Mouse (Mus musculus): Measurements from ENCODE around the gene Gm19410. TPM values are rescaled to one million over a fixed set of nuclear protein-coding genes. Genes with fewer than 3 reads are reported as not detected.

The Gm19410 gene
- 0.01 and 0.02 TPM in 2 replicates for polyA plus RNA-seq (2012; rRNA removed)
- polyA plus RNA-seq (2014; fragmentation: Nextera tagmentation; extraction: Ambion mirVana), result 0.13 TPM in 1 of 2 replicates, not detected in the other

GRCm38 (mm10) chr8:35765499-35766193, at the start of gene Gm19410:
Gene Gm19410, plus strand, starts transcription at chr8:35765790.
- DNase-seq (ENCODE audit: low read depth in 3 of 3, low spot score in 3 of 3) (no peak), ATAC-seq (ENCODE audit: insufficient read depth) (no peak)
- 2% methylated on average over 35 of the region's 35 CpGs for WGBS (ENCODE audit: insufficient replicate concordance)
- Histone ChIP-seq H3K9me3 (ENCODE audit: control insufficient read depth, low read length) (no peaks in the 10 kb centered on the region), H3K27ac (no peak within 1 kb of the TSS), H3K36me3 (replicated peaks; ENCODE audit: control insufficient read depth, insufficient read depth, low read depth) (no peaks in the 10 kb centered on the region), H3K4me1 (replicated peaks; ENCODE audit: control insufficient read depth in 2 of 2, insufficient read depth in 2 of 2, low read length in 1 of 2) (no peaks in the 10 kb centered on the region), H3K4me3 (ENCODE audit: insufficient read depth in 1 of 2, low read depth in 2 of 2, low read length in 2 of 2) (no peak within 1 kb of the TSS), H3K27me3 (ENCODE audit: control insufficient read depth, insufficient read depth, low read length) (peaks cover 12% of the 10 kb centered on the region), H3K4me2 (ENCODE audit: low read depth) (peak within 1 kb of the TSS; percentile 1; the same call in 1 of the 2 replicates), H3K9ac (replicated peaks) (no peak within 1 kb of the TSS)
- TF ChIP-seq CTCF (IDR thresholded peaks at IDR 0.05; ENCODE audit: low read depth) (no peak), EP300 (IDR thresholded peaks at IDR 0.05; ENCODE audit: low read depth) (no peak)

- no peak overlapping the region for H3K4me2 ChIP-seq (ENCODE audit: low read depth)
- H3K27me3 ChIP-seq (ENCODE audit: control insufficient read depth, insufficient read depth, low read length), result no peaks in the 10 kb centered on the region
- DNase-seq (ENCODE audit: low read depth in 3 of 3, low spot score in 3 of 3) (no peak), ATAC-seq (ENCODE audit: insufficient read depth) (no peak)
- H3K4me1 ChIP-seq (replicated peaks; ENCODE audit: control insufficient read depth in 2 of 2, insufficient read depth in 2 of 2, low read length in 1 of 2), result no peaks in the 10 kb centered on the region
- no peaks in the 10 kb centered on the region for H3K9me3 ChIP-seq (ENCODE audit: control insufficient read depth, low read length)
- H3K27ac ChIP-seq, result no peak overlapping the region
- H3K4me3 ChIP-seq (ENCODE audit: insufficient read depth in 1 of 2, low read depth in 2 of 2, low read length in 2 of 2), result no peak overlapping the region
- H3K9ac ChIP-seq (replicated peaks), result no peak overlapping the region
- TF ChIP-seq EP300 (IDR thresholded peaks at IDR 0.05; ENCODE audit: low read depth) (no peak), CTCF (IDR thresholded peaks at IDR 0.05; ENCODE audit: low read depth) (no peak)
- H3K36me3 ChIP-seq (replicated peaks; ENCODE audit: control insufficient read depth, insufficient read depth, low read depth), result no peaks in the 10 kb centered on the region
- 31% methylated on average over 3 of the region's 3 CpGs for WGBS (ENCODE audit: insufficient replicate concordance)
Measured at GRCm38 (mm10) chr8:35730776-35731175, 34.8 kb upstream of the Gm19410 start.

- no peaks in the 10 kb centered on the region for H3K4me1 ChIP-seq (replicated peaks; ENCODE audit: control insufficient read depth in 2 of 2, insufficient read depth in 2 of 2, low read length in 1 of 2)
- no peaks in the 10 kb centered on the region for H3K36me3 ChIP-seq (replicated peaks; ENCODE audit: control insufficient read depth, insufficient read depth, low read depth)
- ATAC-seq (ENCODE audit: insufficient read depth) (no peak), DNase-seq (ENCODE audit: low read depth in 3 of 3, low spot score in 3 of 3) (no peak)
- no peak overlapping the region for H3K9ac ChIP-seq (replicated peaks)
- H3K4me3 ChIP-seq (ENCODE audit: insufficient read depth in 1 of 2, low read depth in 2 of 2, low read length in 2 of 2), result no peak overlapping the region
- 46% methylated on average over 3 of the region's 3 CpGs for WGBS (ENCODE audit: insufficient replicate concordance)
- H3K27ac ChIP-seq, result no peak overlapping the region
- no peaks in the 10 kb centered on the region for H3K9me3 ChIP-seq (ENCODE audit: control insufficient read depth, low read length)
- no peaks in the 10 kb centered on the region for H3K27me3 ChIP-seq (ENCODE audit: control insufficient read depth, insufficient read depth, low read length)
- TF ChIP-seq CTCF (IDR thresholded peaks at IDR 0.05; ENCODE audit: low read depth), result no peak
- TF ChIP-seq EP300 (IDR thresholded peaks at IDR 0.05; ENCODE audit: low read depth), result no peak
- H3K4me2 ChIP-seq (ENCODE audit: low read depth), result no peak overlapping the region
Measured at GRCm38 (mm10) chr8:35735438-35735837, 30.2 kb upstream of the Gm19410 start.

GRCm38 (mm10) chr8:35756202-35756601, 9.4 kb upstream of the Gm19410 start:
- H3K9me3 ChIP-seq (ENCODE audit: control insufficient read depth, low read length), result no peaks in the 10 kb centered on the region
- H3K9ac ChIP-seq (replicated peaks), result no peak overlapping the region
- H3K4me3 ChIP-seq (ENCODE audit: insufficient read depth in 1 of 2, low read depth in 2 of 2, low read length in 2 of 2), result no peak overlapping the region
- H3K36me3 ChIP-seq (replicated peaks; ENCODE audit: control insufficient read depth, insufficient read depth, low read depth), result no peaks in the 10 kb centered on the region
- WGBS (ENCODE audit: insufficient replicate concordance), result 57% methylated on average over 5 of the region's 5 CpGs
- no peaks in the 10 kb centered on the region for H3K27me3 ChIP-seq (ENCODE audit: control insufficient read depth, insufficient read depth, low read length)
- no peak for DNase-seq (ENCODE audit: low read depth in 3 of 3, low spot score in 3 of 3)
- no peak for ATAC-seq (ENCODE audit: insufficient read depth)
- no peak for TF ChIP-seq EP300 (IDR thresholded peaks at IDR 0.05; ENCODE audit: low read depth)
- no peak for TF ChIP-seq CTCF (IDR thresholded peaks at IDR 0.05; ENCODE audit: low read depth)
- H3K4me1 ChIP-seq (replicated peaks; ENCODE audit: control insufficient read depth in 2 of 2, insufficient read depth in 2 of 2, low read length in 1 of 2), result no peaks in the 10 kb centered on the region
- no peak overlapping the region for H3K4me2 ChIP-seq (ENCODE audit: low read depth)
- no peak overlapping the region for H3K27ac ChIP-seq

- no peaks in the 10 kb centered on the region for H3K4me1 ChIP-seq (replicated peaks; ENCODE audit: control insufficient read depth in 2 of 2, insufficient read depth in 2 of 2, low read length in 1 of 2)
- H3K9me3 ChIP-seq (ENCODE audit: control insufficient read depth, low read length), result no peaks in the 10 kb centered on the region
- 6% methylated on average over 9 of the region's 9 CpGs for WGBS (ENCODE audit: insufficient replicate concordance)
- no peak overlapping the region for H3K9ac ChIP-seq (replicated peaks)
- no peak overlapping the region for H3K27ac ChIP-seq
- peaks cover 12% of the 10 kb centered on the region for H3K27me3 ChIP-seq (ENCODE audit: control insufficient read depth, insufficient read depth, low read length)
- no peak overlapping the region for H3K4me3 ChIP-seq (ENCODE audit: insufficient read depth in 1 of 2, low read depth in 2 of 2, low read length in 2 of 2)
- no peak overlapping the region for H3K4me2 ChIP-seq (ENCODE audit: low read depth)
- ATAC-seq (ENCODE audit: insufficient read depth) (no peak), DNase-seq (ENCODE audit: low read depth in 3 of 3, low spot score in 3 of 3) (no peak)
- H3K36me3 ChIP-seq (replicated peaks; ENCODE audit: control insufficient read depth, insufficient read depth, low read depth), result no peaks in the 10 kb centered on the region
- TF ChIP-seq CTCF (IDR thresholded peaks at IDR 0.05; ENCODE audit: low read depth), result no peak
- TF ChIP-seq EP300 (IDR thresholded peaks at IDR 0.05; ENCODE audit: low read depth), result no peak
Measured at GRCm38 (mm10) chr8:35765020-35765419, 570 bp upstream of the Gm19410 start.

Measured in liver, embryonic 14.5 days (tissue).